Mouse (Mus musculus) stomach, embryonic 16.5 days (tissue): ENCODE measurements at regions not wholly inside any gene's neighbourhood (a gene's known extent, or its start where the extent isn't known, plus 50 kb on each side); places are given as distances from the start of the nearest gene placed in this dataset.

Experiments
- ATAC-seq: fragments of 200-750 bp; cut with Nextera tagmentation; 2 replicates; pipeline ENCODE4 v1.8.0; 2017; ENCODE audit warnings: moderate number of reproducible peaks, moderate TSS enrichment; ENCODE audit not compliant: insufficient read depth, low FRiP score
- H3K27ac ChIP-seq: fragments of 300-500 bp; sonication (generic); 2 replicates; pipeline ENCODE4 v1.5.1; 2014; ENCODE audit warnings: low read length
- H3K27me3 ChIP-seq: fragments of 300-500 bp; sonication (generic); 2 replicates; pipeline ENCODE4 v1.6.1; 2014; ENCODE audit warnings: low read length, control low read depth, mixed read lengths; ENCODE audit not compliant: control insufficient read depth, insufficient read depth
- H3K36me3 ChIP-seq: fragments of 300-500 bp; sonication (generic); 2 replicates; pipeline ENCODE4 v1.6.1; 2014; ENCODE audit warnings: low read length; ENCODE audit not compliant: control insufficient read depth, insufficient read depth
- H3K4me1 ChIP-seq: fragments of 300-500 bp; sonication (generic); 2 replicates; pipeline ENCODE4 v1.6.1; 2014; ENCODE audit warnings: low read length, control low read depth, mixed read lengths; ENCODE audit not compliant: control insufficient read depth, insufficient read depth
- H3K4me2 ChIP-seq: fragments of 300-500 bp; sonication (generic); 2 replicates; pipeline ENCODE4 v1.6.1; 2014; ENCODE audit warnings: low read depth, low read length, mixed read lengths
- H3K4me3 ChIP-seq: fragments of 300-500 bp; sonication (generic); replicated peaks from 2 replicates; pipeline ENCODE4 v1.5.1; 2014; ENCODE audit warnings: mild to moderate bottlenecking, low read length
- H3K9ac ChIP-seq: fragments of 300-500 bp; sonication (generic); 2 replicates; pipeline ENCODE4 v1.6.1; 2014; ENCODE audit warnings: low read length
- H3K9me3 ChIP-seq: fragments of 300-500 bp; sonication (generic); replicated peaks from 2 replicates; pipeline ENCODE4 v1.6.1; 2016; ENCODE audit warnings: low read length, control low read depth; ENCODE audit not compliant: control insufficient read depth
- WGBS: fragments of 180-500 bp; shearing (Covaris S2); extraction: QIAGEN DNeasy Blood & Tissue Kit; methylation state at CpG from one replicate; pipeline ENCODE4 v1.1.7; 2014; 5-methylcytosine and 5-hydroxymethylcytosine counted together

GRCm38 (mm10) chr4:140355144-140355550 is 108.6 kb upstream of the Igsf21 start:
- Histone ChIP-seq H3K9ac (no peak overlapping the region), H3K4me3 (no peak overlapping the region), H3K9me3 (no peaks in the 10 kb centered on the region), H3K27me3 (no peaks in the 10 kb centered on the region), H3K4me1 (no peaks in the 10 kb centered on the region), H3K36me3 (no peaks in the 10 kb centered on the region), H3K4me2 (no peak overlapping the region), H3K27ac (no peak overlapping the region)
- no peak for ATAC-seq
- 68% methylated on average over 12 of the region's 12 CpGs for WGBS

GRCm38 (mm10) chr4:140348802-140349201 is 102.2 kb upstream of the Igsf21 start:
- H3K9ac ChIP-seq, result no peak overlapping the region
- no peak for ATAC-seq
- no peaks in the 10 kb centered on the region for H3K27me3 ChIP-seq
- H3K4me1 ChIP-seq, result no peaks in the 10 kb centered on the region
- no peaks in the 10 kb centered on the region for H3K9me3 ChIP-seq
- no peak overlapping the region for H3K27ac ChIP-seq
- 63% methylated on average over 4 of the region's 4 CpGs for WGBS
- H3K4me2 ChIP-seq, result no peak overlapping the region
- no peaks in the 10 kb centered on the region for H3K36me3 ChIP-seq
- no peak overlapping the region for H3K4me3 ChIP-seq

GRCm38 (mm10) chr4:140330138-140330537 is 83.6 kb upstream of the Igsf21 start:
- H3K4me3 ChIP-seq, result no peak overlapping the region
- H3K9ac ChIP-seq, result no peak overlapping the region
- H3K36me3 ChIP-seq, result no peaks in the 10 kb centered on the region
- no peak overlapping the region for H3K4me2 ChIP-seq
- no peaks in the 10 kb centered on the region for H3K9me3 ChIP-seq
- 88% methylated on average over 4 of the region's 4 CpGs for WGBS
- no peak overlapping the region for H3K27ac ChIP-seq
- no peaks in the 10 kb centered on the region for H3K27me3 ChIP-seq
- no peaks in the 10 kb centered on the region for H3K4me1 ChIP-seq
- no peak for ATAC-seq

DNA sequence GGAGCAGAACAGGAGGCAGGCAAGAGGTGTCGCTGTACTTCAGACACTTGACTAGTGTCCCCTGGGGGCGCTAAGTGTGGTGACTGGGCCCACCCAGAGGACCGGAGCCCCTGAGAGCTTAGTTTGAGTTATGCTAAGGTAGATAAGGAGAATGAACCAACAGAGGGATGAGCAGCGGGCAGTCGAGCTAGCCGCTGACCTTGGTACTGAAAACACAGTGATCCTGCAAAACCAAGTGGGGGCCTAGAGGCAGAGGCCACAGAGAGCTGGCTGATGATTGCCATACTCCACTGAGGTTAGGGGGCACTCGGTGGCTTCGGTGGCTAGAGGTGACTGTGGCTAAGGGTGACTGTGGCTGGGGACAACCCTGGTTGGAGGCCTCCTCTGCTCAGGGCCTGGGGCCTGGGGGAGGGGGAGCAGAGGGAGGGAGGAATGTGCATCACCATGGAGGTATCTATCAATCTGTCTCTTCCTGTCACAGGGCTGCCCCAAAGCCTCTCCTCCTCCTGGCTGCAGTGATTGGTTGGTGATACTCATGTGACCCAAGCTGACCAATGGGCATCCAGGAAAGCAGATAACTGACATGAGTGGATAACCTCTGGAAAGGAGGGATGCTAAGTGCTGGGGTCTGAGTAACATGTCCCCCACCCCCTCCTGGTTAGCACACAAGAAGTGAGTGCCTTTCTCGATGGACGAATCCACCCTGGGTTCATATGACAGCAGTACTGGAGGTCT is 80.3 kb upstream of the Igsf21 start:
- Histone ChIP-seq H3K27me3 (no peaks in the 10 kb centered on the region), H3K4me3 (no peak overlapping the region), H3K9ac (no peak overlapping the region), H3K27ac (no peak overlapping the region), H3K4me1 (no peaks in the 10 kb centered on the region), H3K9me3 (no peaks in the 10 kb centered on the region), H3K36me3 (no peaks in the 10 kb centered on the region), H3K4me2 (no peak overlapping the region)
- no peak for ATAC-seq
- WGBS, result 32% methylated on average over 10 of the region's 10 CpGs

DNA sequence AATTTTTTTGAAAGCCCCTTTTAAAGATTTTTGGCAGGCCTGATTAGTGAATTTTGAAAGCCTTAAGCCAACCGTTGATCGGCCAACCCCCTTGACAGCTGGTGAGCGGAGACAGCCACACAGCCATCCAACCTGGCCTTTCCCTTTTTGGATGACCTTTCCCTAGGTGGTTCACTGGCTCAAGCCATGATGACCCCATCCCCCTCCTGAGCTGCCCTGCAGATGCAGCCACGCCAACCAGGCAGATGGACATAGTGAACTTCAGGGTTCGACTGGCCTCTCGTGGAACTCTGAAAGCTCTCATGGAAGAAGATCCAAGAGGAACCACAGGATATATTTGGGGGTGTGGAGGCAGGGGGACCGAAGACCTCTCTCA is 79.1 kb upstream of the Igsf21 start:
- Histone ChIP-seq H3K9me3 (no peaks in the 10 kb centered on the region), H3K4me1 (no peaks in the 10 kb centered on the region), H3K27me3 (no peaks in the 10 kb centered on the region), H3K36me3 (no peaks in the 10 kb centered on the region), H3K4me3 (no peak overlapping the region), H3K4me2 (no peak overlapping the region), H3K9ac (no peak overlapping the region), H3K27ac (no peak overlapping the region)
- 88% methylated on average over 7 of the region's 7 CpGs for WGBS
- ATAC-seq, result no peak

DNA sequence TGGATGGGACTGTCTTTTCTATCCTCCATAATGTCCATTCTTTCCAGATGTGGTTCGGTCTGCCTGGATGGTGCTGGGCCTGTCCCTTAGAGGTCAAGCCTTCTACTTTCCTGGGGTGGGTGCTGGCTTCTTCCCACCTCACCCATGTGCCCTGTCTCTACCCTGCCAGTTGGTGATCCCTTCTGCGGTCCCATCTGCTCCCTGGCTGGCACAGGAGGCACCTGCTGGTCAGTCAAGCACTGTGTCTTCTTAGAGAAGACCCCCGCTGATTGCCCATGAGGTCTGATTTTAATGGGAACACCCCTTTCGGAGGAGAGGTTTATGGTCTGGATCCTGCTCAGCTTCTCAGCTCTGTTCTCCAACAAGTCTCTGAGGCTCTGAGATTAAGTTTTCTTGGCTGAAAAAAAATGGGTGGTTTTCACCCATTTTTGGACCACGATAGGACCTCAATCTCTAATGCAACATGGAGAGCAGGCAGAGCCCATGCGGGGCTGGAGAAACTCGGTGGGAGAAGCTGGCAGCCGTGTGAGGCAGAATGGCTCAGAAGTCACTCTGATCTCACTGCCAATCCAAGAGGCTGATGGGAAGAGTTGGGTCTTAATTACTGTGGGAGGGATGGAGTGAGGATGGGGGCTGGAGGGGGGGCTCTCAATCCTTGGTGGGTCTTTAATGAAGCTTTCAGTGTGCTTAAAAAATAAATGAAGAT is 78.5 kb upstream of the Igsf21 start:
- Histone ChIP-seq H3K4me3 (no peak overlapping the region), H3K9me3 (no peaks in the 10 kb centered on the region), H3K4me1 (no peaks in the 10 kb centered on the region), H3K36me3 (no peaks in the 10 kb centered on the region), H3K27ac (no peak overlapping the region), H3K27me3 (no peaks in the 10 kb centered on the region), H3K4me2 (no peak overlapping the region), H3K9ac (no peak overlapping the region)
- 85% methylated on average over 8 of the region's 8 CpGs for WGBS
- ATAC-seq, result no peak

DNA sequence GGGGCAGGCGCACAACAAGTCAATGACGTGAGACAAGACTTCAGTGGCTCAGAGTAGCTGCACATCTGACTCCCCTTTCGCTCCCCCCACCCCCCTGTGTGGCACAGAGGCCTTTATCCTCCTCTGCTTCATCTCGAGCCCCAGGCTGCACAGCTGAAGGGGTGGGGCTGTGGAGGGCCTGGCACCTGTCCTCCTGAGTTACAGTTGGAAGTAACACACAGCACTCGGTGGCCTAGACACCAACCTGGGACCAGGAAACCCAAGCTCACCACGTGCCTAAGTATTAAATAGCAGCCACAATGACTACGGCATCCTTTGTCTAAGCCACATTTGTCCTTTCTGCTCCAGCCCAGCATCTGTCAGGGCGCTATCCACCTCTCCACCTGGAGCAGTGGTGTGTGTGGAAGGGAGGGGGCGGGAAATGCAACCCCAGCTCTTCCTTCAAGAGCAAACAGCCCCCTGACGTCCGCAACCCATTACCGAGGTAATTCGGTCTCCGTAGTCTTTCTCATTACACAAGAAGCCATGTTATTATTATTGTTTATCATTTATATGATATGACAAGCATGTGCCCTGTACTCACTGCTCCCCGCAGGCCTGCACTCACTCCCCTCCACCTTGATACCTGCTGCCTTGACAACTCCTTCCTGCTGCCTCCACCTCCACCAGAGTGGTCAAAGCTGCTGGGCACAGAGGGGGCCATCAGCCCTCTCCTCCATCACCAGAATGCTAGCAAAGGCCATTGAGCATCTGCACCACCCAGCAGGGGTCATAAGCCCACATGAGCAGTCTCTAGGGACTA is 73.7 kb upstream of the Igsf21 start:
- no peak overlapping the region for H3K4me3 ChIP-seq
- no peaks in the 10 kb centered on the region for H3K9me3 ChIP-seq
- H3K4me2 ChIP-seq, result no peak overlapping the region
- H3K9ac ChIP-seq, result no peak overlapping the region
- H3K4me1 ChIP-seq, result no peaks in the 10 kb centered on the region
- H3K27me3 ChIP-seq, result no peaks in the 10 kb centered on the region
- 72% methylated on average over 15 of the region's 15 CpGs for WGBS
- H3K36me3 ChIP-seq, result no peaks in the 10 kb centered on the region
- ATAC-seq, result no peak
- no peak overlapping the region for H3K27ac ChIP-seq

GRCm38 (mm10) chr4:140312635-140313034 is 66.1 kb upstream of the Igsf21 start:
- WGBS, result 85% methylated on average over 16 of the region's 16 CpGs
- Histone ChIP-seq H3K27ac (no peak overlapping the region), H3K9me3 (no peaks in the 10 kb centered on the region), H3K36me3 (no peaks in the 10 kb centered on the region), H3K4me2 (no peak overlapping the region), H3K4me3 (no peak overlapping the region), H3K27me3 (no peaks in the 10 kb centered on the region), H3K9ac (no peak overlapping the region), H3K4me1 (no peaks in the 10 kb centered on the region)
- no peak for ATAC-seq

DNA sequence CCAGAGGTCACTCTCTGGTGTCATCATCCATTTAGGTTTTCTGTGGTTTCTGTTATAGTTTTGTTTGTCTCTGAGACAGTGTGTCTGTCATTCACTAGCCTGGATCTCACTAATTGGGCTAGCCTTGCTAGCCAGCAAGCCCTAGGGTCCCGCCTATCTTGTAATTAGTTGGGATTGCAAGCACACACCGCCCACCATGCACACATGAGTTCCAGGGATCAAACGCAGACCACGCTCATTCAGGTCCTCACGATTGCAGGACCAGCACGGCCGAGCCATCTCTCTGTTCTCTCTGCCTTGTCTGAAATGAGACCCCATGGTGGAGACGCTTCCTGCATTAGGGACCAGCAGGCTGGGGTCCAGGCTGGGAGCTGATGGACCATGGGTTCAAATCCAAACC is 60.9 kb upstream of the Igsf21 start:
- ATAC-seq, result no peak
- Histone ChIP-seq H3K36me3 (no peaks in the 10 kb centered on the region), H3K4me2 (no peak overlapping the region), H3K9ac (no peak overlapping the region), H3K4me1 (no peaks in the 10 kb centered on the region), H3K9me3 (no peaks in the 10 kb centered on the region), H3K27ac (no peak overlapping the region), H3K4me3 (no peak overlapping the region), H3K27me3 (no peaks in the 10 kb centered on the region)
- 81% methylated on average over 8 of the region's 8 CpGs for WGBS
